Mouse (Mus musculus) erythroblast, embryonic 14.5 days (primary cell): Measurements from ENCODE around the gene Fam8a1.

Experiments used
- GATA1 ChIP-seq: IDR thresholded peaks from 2 replicates; pipeline ENCODE4 v1.6.1; 2012; ENCODE audit warnings: low read length, inconsistent platforms, mixed read lengths
- TAL1 ChIP-seq: IDR thresholded peaks from 3 replicates; pipeline ENCODE4 v1.6.1; 2012; ENCODE audit warnings: low read length, inconsistent platforms, mixed read lengths

DNA sequence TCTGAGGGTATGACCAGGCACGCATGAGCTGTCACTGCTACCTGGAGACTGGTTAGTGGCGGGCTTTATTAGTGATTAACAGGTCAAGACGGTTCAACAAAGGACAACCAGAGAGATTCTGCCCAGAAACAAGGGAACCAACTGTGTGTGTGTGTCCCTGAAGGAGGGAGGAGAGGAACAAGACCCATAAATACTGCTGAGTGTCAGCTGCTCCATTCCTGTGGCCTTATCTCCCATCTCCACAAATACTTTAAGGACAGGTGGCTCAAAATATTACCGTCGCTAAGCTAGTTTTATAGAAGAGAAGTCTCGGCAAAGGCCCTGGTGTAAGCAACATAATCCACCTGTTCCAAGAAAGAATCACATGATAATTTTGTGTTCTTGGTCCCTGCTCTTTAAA is 39.9 kb upstream of the Fam8a1 start:
- TF ChIP-seq GATA1 = no peak
- TF ChIP-seq TAL1 = no peak
